Mouse (Mus musculus) effector memory CD4-positive, alpha-beta T cell, adult 5 months (primary cell): ENCODE data around the gene Skp1a. TPM values are rescaled to one million over a fixed set of nuclear protein-coding genes. Genes with fewer than 3 reads are reported as not detected.

Experiments used
- polyA plus RNA-seq: library from polyadenylated mRNA; unstranded; fragments of 100-300 nt; shearing (Covaris generic); gene quantifications from one replicate; pipeline ENCODE4 v1.2.1, GENCODE M21; 2017

Skp1a gene
- 259 TPM for polyA plus RNA-seq

GRCm38 (mm10) chr11:52231606-52232541 lies at the start of gene Skp1a:
Gene Skp1a (plus strand): TSS chr11:52231995.

DNA sequence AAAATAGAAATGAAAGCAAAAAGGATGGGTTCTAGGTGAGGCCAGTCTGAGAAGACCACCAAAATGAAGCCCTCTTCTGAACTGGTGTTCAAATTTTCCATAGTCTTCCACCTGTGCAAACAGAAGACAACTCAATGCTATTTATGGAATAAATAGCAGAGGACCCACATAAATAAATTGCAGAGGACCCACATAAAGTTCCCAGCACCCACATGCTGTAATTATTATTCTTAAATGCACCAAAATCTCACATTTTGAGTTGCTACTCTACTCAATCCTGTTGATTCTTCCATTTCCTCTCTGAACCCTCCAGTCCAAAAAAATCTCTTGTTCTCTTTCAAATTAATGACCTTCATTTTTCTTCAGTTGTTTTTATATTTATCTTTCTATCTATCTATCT lies 17.9 kb upstream of the Skp1a start, which contains the start of gene Olfr1371:
Gene Olfr1371, minus strand, starts transcription at position 101 of the 400 bp plus-strand sequence.

DNA sequence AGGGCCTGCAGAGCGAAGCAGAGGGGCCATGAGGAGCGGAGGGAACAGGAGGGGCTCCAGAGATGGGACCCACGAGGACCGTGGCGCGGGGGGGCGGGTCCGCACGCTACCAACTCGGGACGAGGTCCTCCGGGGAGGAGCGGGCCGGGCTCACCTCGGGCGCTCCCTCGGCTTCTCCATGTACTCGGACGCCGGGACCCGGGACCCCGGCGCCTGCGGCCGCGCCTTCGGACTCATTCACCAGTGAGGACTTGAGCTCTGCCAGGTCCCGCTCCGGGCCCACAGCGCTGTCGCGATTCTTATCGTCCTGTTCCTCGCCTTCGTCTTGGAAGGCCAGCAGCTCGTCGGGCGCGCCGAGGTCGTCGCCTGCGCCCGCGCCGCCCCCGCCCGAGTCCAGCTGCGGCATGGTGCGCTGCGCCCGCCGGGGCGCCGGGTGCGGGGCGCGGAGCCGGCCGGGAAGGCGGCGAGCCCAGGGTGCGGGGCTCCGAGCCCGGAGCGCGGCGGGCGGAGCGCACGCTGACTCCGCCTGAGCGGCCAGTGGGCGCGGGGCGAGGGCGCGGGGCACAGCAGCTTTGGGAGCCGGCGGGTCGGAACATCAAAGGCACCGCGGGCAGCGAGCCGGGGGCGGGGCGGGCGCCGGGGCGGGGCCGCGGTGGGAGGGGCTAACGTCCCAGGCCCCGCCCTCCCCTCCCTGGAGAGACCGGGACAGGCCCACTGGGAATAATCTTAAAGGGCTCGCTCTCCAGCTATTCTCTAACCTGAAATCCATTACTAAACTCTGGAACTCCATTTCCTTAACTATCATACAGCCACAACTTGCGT lies 51.2 kb downstream of the Skp1a start, which contains the start of gene Tcf7:
Gene Tcf7, minus strand, starts transcription at position 241 of the 822 bp plus-strand sequence.

Other genes starting within 250 kb of the Skp1a start
- gene Ube2b, start 231.2 kb upstream of the Skp1a start, polyA plus RNA-seq, result 457 TPM
- gene Cdkl3, start 227.8 kb upstream of the Skp1a start, polyA plus RNA-seq, result 4.4 TPM
- gene Ppp2ca, start 133.3 kb upstream of the Skp1a start, polyA plus RNA-seq, result 150 TPM
- gene Olfr1373, start 86.5 kb upstream of the Skp1a start, polyA plus RNA-seq, result not detected
- gene Olfr1371, start 18.0 kb upstream of the Skp1a start, polyA plus RNA-seq, result not detected
- 1,456 TPM for gene Tcf7, start 51.0 kb downstream of the Skp1a start, polyA plus RNA-seq
- gene Vdac1, start 128.9 kb downstream of the Skp1a start, polyA plus RNA-seq, result 67.8 TPM
- 101 TPM for gene 9530068E07Rik, start 164.4 kb downstream of the Skp1a start, polyA plus RNA-seq